Comparison of ENCODE assay signal across 11 mouse cellular contexts in the genomic region with DNA sequence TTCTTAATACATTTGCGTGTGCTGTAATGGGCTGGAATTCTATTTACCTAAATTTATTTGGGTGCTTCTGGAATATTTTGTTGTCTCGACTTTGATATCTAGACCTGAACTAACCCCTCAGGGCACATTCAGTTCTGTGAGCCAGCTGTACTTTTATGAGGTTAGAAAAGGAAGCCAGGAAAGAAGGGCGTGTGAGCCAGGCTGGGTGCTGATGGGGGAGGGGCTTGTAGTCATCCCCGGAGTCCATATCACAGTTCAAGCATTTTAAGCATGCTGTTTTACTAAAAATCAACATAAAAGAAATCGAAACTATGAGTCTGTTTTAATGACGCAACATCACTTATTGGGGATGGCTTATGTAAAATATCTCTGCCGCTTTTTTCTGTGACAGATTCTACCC. TPM values are rescaled to one million over a fixed set of nuclear protein-coding genes. Genes with fewer than 3 reads are reported as not detected.
A peak's percentile ranks its signal among the peaks of the same experiment; 100 is the strongest.
DNase-seq lines count a peak whose midpoint lies in the region; ATAC-seq lines count a peak whose summit lies in the region.
"Had no signal": no experiment of that assay in that cellular context is flagged by ENCODE, and none has a peak within 500 bp of the region (broad histone marks: within the 10 kb centered on the region; RNA-seq: fewer than 3 reads in every experiment).

No protein-coding gene starts in this region.

- no peak for ATAC-seq in monocyte, adult 5-6 weeks (replicated peaks; ENCODE audit: insufficient number of reproducible peaks, low FRiP score, low TSS enrichment, poor library complexity, severe bottlenecking)
- ATAC-seq: lung, postnatal 0 days had no signal

- peak; percentile 41 to 56 for DNase-seq in heart, adult 18-20 months
- DNase-seq in heart, postnatal 10 days: no peak
- DNase-seq in spleen, postnatal 36 days (ENCODE audit: low spot score in 2 of 2): peak; percentile 8 to 11
- no peak for DNase-seq in spleen, postnatal 14 days (ENCODE audit: low spot score in 2 of 2)
- peak; percentile 9 for DNase-seq in kidney, postnatal 14 days
- peak; percentile 71 for DNase-seq in thymus, postnatal 4 days
- DNase-seq in cerebellum, postnatal 25 days: no peak
- DNase-seq: adrenal gland, postnatal 14 days; heart, postnatal 4 days had no signal

- intact Hi-C loops in heart, postnatal 10 days (cut with DNase I): no loop called here

RNA-seq across cellular contexts. Expression of gene Prune2, which starts 42.0 kb away (rescaled TPM):
- 10 to 100 TPM; 63.5 to 65.9 TPM for total RNA-seq in heart, adult 18-20 months (2021)
- total RNA-seq in heart, postnatal 10 days (2021): 10 to 100 TPM; 16.2 to 17.4 TPM
- 2.6 TPM in 1 of 3 replicates, not detected in the others for total RNA-seq in monocyte, adult 5-6 weeks (2017)

Comparison
In these comparisons a context has a peak if more than half of its experiments do, and no peak if none do; other contexts are left out.
1. DNase-seq: peak in heart, adult 18-20 months (2 of 2), spleen, postnatal 36 days (2 of 2), kidney, postnatal 14 days (single experiment) and thymus, postnatal 4 days (single experiment); none in heart, postnatal 10 days (0 of 2), spleen, postnatal 14 days (0 of 2) and cerebellum, postnatal 25 days (0 of 2).